Mouse (Mus musculus) CH12.LX (cell line): ENCODE results near the gene Ccnd1. TPM values are rescaled to one million over a fixed set of nuclear protein-coding genes. Genes with fewer than 3 reads are reported as not detected.

ENCODE experiments used
- DNase-seq: peaks from one replicate; pipeline ENCODE4 v3.0.0-alpha.2; 2013; ENCODE audit errors: extremely low read depth
- H3K27ac ChIP-seq: 2 replicates; pipeline ENCODE4 v1.5.1; 2012; ENCODE audit warnings: low read depth, mild to moderate bottlenecking, control low read depth, moderate library complexity; ENCODE audit not compliant: insufficient read depth
- H3K27me3 ChIP-seq: replicated peaks from 2 replicates; pipeline ENCODE3; 2012; ENCODE audit warnings: inconsistent platforms
- H3K36me3 ChIP-seq, 2 experiments: replicated peaks in 1 of 2; 2 replicates each; pipeline versions ENCODE3 to v1.6.1; 2012; ENCODE audit warnings: inconsistent platforms in 1 of 2, low read length in 1 of 2, mild to moderate bottlenecking in 1 of 2, mixed read lengths in 1 of 2, moderate library complexity in 1 of 2; ENCODE audit not compliant: control insufficient read depth in 1 of 2, insufficient read depth in 1 of 2
- H3K4me1 ChIP-seq, 2 experiments: 2 replicates each; pipeline ENCODE4 v1.6.1; 2012; ENCODE audit warnings: inconsistent platforms in 1 of 2, moderate library complexity in 1 of 2; ENCODE audit not compliant: insufficient read depth in 2 of 2, control insufficient read depth in 1 of 2
- H3K4me2 ChIP-seq: 2 replicates; pipeline ENCODE4 v1.6.1; 2012; ENCODE audit warnings: low read depth, mild to moderate bottlenecking, control low read depth; ENCODE audit not compliant: poor library complexity, insufficient read depth, severe bottlenecking
- H3K4me3 ChIP-seq, 3 experiments: fragments of 150-350 bp in 1 of 3; sonication (generic) in 1 of 3; replicated peaks in 1 of 3; 2 replicates each; pipeline versions ENCODE3 to v1.5.1; 2011 to 2012; ENCODE audit warnings: low read depth in 2 of 3, low read length in 2 of 3, mild to moderate bottlenecking in 2 of 3, moderate library complexity in 2 of 3, control low read depth in 1 of 3, improper control_type of control experiment in 1 of 3, inconsistent platforms in 1 of 3, mixed read lengths in 1 of 3; ENCODE audit not compliant: poor library complexity in 1 of 3
- H3K79me2 ChIP-seq: replicated peaks from 2 replicates; pipeline ENCODE4 v1.6.1; 2012; ENCODE audit warnings: mild to moderate bottlenecking, moderate library complexity; ENCODE audit not compliant: control insufficient read depth, poor library complexity, insufficient read depth, severe bottlenecking; ENCODE audit errors: extremely low read depth
- H3K9ac ChIP-seq: 2 replicates; pipeline ENCODE4 v1.6.1; 2012; ENCODE audit warnings: low read depth, mild to moderate bottlenecking, control low read depth, moderate library complexity; ENCODE audit not compliant: insufficient read depth
- H3K9me3 ChIP-seq: replicated peaks from 2 replicates; pipeline ENCODE3; 2012; ENCODE audit warnings: low read length, inconsistent platforms, mixed read lengths
- CHD2 ChIP-seq: IDR thresholded peaks from 2 replicates; pipeline ENCODE4 v1.6.1; 2011; ENCODE audit warnings: low read length, improper control_type of control experiment
- ETS1 ChIP-seq: conservative IDR thresholded peaks from 2 replicates; pipeline ENCODE4 v1.6.1; 2012; ENCODE audit warnings: low read depth, mild to moderate bottlenecking, inconsistent platforms, low read length, improper control_type of control experiment, moderate library complexity
- GABPA ChIP-seq: IDR thresholded peaks from 2 replicates; pipeline ENCODE4 v1.6.1; 2012; ENCODE audit warnings: low read depth, low read length, improper control_type of control experiment, inconsistent platforms; ENCODE audit not compliant: insufficient replicate concordance
- HCFC1 ChIP-seq: IDR thresholded peaks from 2 replicates; pipeline ENCODE4 v1.6.1; 2012; ENCODE audit warnings: low read depth, mild to moderate bottlenecking, inconsistent platforms, low read length, improper control_type of control experiment
- IRF4 ChIP-seq: IDR thresholded peaks from 2 replicates; pipeline ENCODE4 v1.6.1; 2014; ENCODE audit warnings: low read depth, mild to moderate bottlenecking, inconsistent platforms, low read length, improper control_type of control experiment
- KAT2A ChIP-seq: IDR thresholded peaks from 2 replicates; pipeline ENCODE4 v1.6.1; 2012; ENCODE audit warnings: low read length, improper control_type of control experiment, inconsistent platforms; ENCODE audit not compliant: insufficient replicate concordance
- MAZ ChIP-seq: IDR thresholded peaks from 2 replicates; pipeline ENCODE4 v1.6.1; 2012; ENCODE audit warnings: low read depth, mild to moderate bottlenecking, inconsistent platforms, low read length, improper control_type of control experiment, moderate library complexity
- MEF2A ChIP-seq: IDR thresholded peaks from 2 replicates; pipeline ENCODE4 v1.6.1; 2014; ENCODE audit warnings: low read depth, mild to moderate bottlenecking, inconsistent platforms, low read length, improper control_type of control experiment, borderline replicate concordance
- MXI1 ChIP-seq: IDR thresholded peaks from 2 replicates; pipeline ENCODE4 v1.6.1; 2011; ENCODE audit warnings: mild to moderate bottlenecking, low read depth, low read length, improper control_type of control experiment
- MYC ChIP-seq: IDR thresholded peaks from 2 replicates; pipeline ENCODE4 v1.6.1; 2011; ENCODE audit warnings: low read depth, mild to moderate bottlenecking, improper control_type of control experiment, low read length
- NRF1 ChIP-seq: IDR thresholded peaks from 2 replicates; pipeline ENCODE4 v1.6.1; 2014; ENCODE audit warnings: low read depth, mild to moderate bottlenecking, inconsistent platforms, low read length, improper control_type of control experiment, moderate library complexity
- PAX5 ChIP-seq: IDR thresholded peaks from 2 replicates; pipeline ENCODE4 v1.6.1; 2012; ENCODE audit warnings: low read length, inconsistent platforms, mixed read lengths
- RAD21 ChIP-seq: IDR thresholded peaks from 2 replicates; pipeline ENCODE4 v1.6.1; 2011; ENCODE audit warnings: low read depth, mild to moderate bottlenecking, low read length, improper control_type of control experiment, moderate library complexity
- RCOR1 ChIP-seq: conservative IDR thresholded peaks from 2 replicates; pipeline ENCODE4 v1.6.1; 2012; ENCODE audit warnings: low read depth, mild to moderate bottlenecking, inconsistent platforms, low read length, improper control_type of control experiment
- TBP ChIP-seq: conservative IDR thresholded peaks from 2 replicates; pipeline ENCODE4 v1.6.1; 2011; ENCODE audit warnings: low read depth, low read length, improper control_type of control experiment
- TCF12 ChIP-seq: IDR thresholded peaks from 2 replicates; pipeline ENCODE4 v1.6.1; 2014; ENCODE audit warnings: low read depth, mild to moderate bottlenecking, inconsistent platforms, low read length, improper control_type of control experiment
- UBTF ChIP-seq: IDR thresholded peaks from 2 replicates; pipeline ENCODE4 v1.6.1; 2012; ENCODE audit warnings: low read depth, mild to moderate bottlenecking, inconsistent platforms, low read length, improper control_type of control experiment, moderate library complexity
- USF1 ChIP-seq: IDR thresholded peaks from 2 replicates; pipeline ENCODE4 v1.6.1; 2014; ENCODE audit warnings: low read depth, mild to moderate bottlenecking, inconsistent platforms, low read length, improper control_type of control experiment
- USF2 ChIP-seq: conservative IDR thresholded peaks from 2 replicates; pipeline ENCODE4 v1.6.1; 2011; ENCODE audit warnings: low read depth, low read length, improper control_type of control experiment
- ZC3H11A ChIP-seq: IDR thresholded peaks from 2 replicates; pipeline ENCODE4 v1.6.1; 2012; ENCODE audit warnings: low read depth, mild to moderate bottlenecking, inconsistent platforms, low read length, improper control_type of control experiment
- ZKSCAN1 ChIP-seq: IDR thresholded peaks from 2 replicates; pipeline ENCODE4 v1.6.1; 2012; ENCODE audit warnings: low read depth, inconsistent platforms, low read length, improper control_type of control experiment, borderline replicate concordance
- ZMIZ1 ChIP-seq: IDR thresholded peaks from 2 replicates; pipeline ENCODE4 v1.6.1; 2012; ENCODE audit warnings: low read depth, mild to moderate bottlenecking, inconsistent platforms, low read length, improper control_type of control experiment
- dilution Hi-C: fragments of 300-500 bp; cut with MboI; formaldehyde crosslinking; loops from 2 replicates; pipeline ENCODE4 v1.14.3; 2020; ENCODE audit warnings: low sequenced_read_pairs; ENCODE audit not compliant: extremely low pct_unique_long_range_greater_than_20kb, extremely low pct_ligation_motif_present
- in situ Hi-C: fragments of 300-500 bp; cut with MboI; formaldehyde crosslinking; loops from 3 replicates; pipeline ENCODE4 v1.14.3; 2019; ENCODE audit warnings: low sequenced_read_pairs, low pct_ligation_motif_present, low pct_unique_long_range_greater_than_20kb, mixed read lengths
- polyA plus RNA-seq: library from polyadenylated mRNA; unstranded; fragments of >175 nt; gene quantifications from 2 replicates; pipeline ENCODE4 v1.2.1, GENCODE M21; 2012; ENCODE audit warnings: low read depth; ENCODE audit not compliant: insufficient read length
- total RNA-seq, 2 experiments: library from RNA; depleted of rRNA; stranded (reverse); fragments of 300-350 nt in 1 of 2; fragments of >200 nt in 1 of 2; gene quantifications; 2 replicates each; pipeline ENCODE4 v1.2.3; 2012 to 2014

Gene Ccnd1
- total and polyA plus RNA-seq, 3 experiments, result 0.16 to 0.34 TPM; not detected in 1

- in situ Hi-C loops, result loop anchor here (10.0 kb wide), 2 partner anchors 48 to 308 kb away; partner anchors contain the start of genes Fadd and Fgf4
- no peak for TF ChIP-seq NRF1
- no peak for TF ChIP-seq KAT2A
- TF ChIP-seq TBP, result no peak
- no peak for TF ChIP-seq UBTF
- TF ChIP-seq USF2, result no peak
- no peak for TF ChIP-seq ETS1
- TF ChIP-seq PAX5, result no peak
- TF ChIP-seq GABPA, result no peak
- no peak for TF ChIP-seq RAD21
- TF ChIP-seq ZKSCAN1, result no peak
- TF ChIP-seq HCFC1, result no peak
- TF ChIP-seq IRF4, result no peak
- no peak for TF ChIP-seq RCOR1
- no peak for TF ChIP-seq CHD2
- no peak for TF ChIP-seq TCF12
- Histone ChIP-seq H3K79me2 (no peaks in the 10 kb centered on the region), H3K27me3 (peaks cover 83% of the 10 kb centered on the region), H3K4me3 (no peak overlapping the region), H3K27ac (no peak overlapping the region), H3K4me2 (no peak overlapping the region), H3K36me3 (no peaks in the 10 kb centered on the region), H3K9ac (no peak overlapping the region), H3K9me3 (peaks cover 6% of the 10 kb centered on the region), H3K4me1 (0 out of 4 replicates have a peak, but pooled peaks cover 2 to 5% of the 10 kb centered on the region in 2 experiments)
- dilution Hi-C loops, result no loop called here
- DNase-seq, result no peak
These were observed 47.4 kb downstream of the Ccnd1 start for GRCm38 (mm10) chr7:144892322-144892721.

- Histone ChIP-seq H3K27ac (no peak overlapping the region), H3K9ac (no peak overlapping the region), H3K27me3 (peaks cover 83% of the 10 kb centered on the region), H3K4me3 (no peak overlapping the region), H3K4me2 (no peak overlapping the region), H3K36me3 (no peaks in the 10 kb centered on the region), H3K79me2 (no peaks in the 10 kb centered on the region), H3K4me1 (0 out of 4 replicates have a peak, but pooled peaks cover 2 to 5% of the 10 kb centered on the region in 2 experiments), H3K9me3 (peaks cover 6% of the 10 kb centered on the region)
- TF ChIP-seq MYC (no peak), MEF2A (no peak), MXI1 (no peak), MAZ (no peak), ZC3H11A (no peak), USF1 (no peak), ZMIZ1 (no peak)
- in situ Hi-C loops (loop anchor here (10.0 kb wide), 2 partner anchors 47 to 307 kb away; partner anchors contain the start of genes Fadd and Fgf4), dilution Hi-C loops (no loop called here)
- DNase-seq, result no peak
These were observed 47.9 kb downstream of the Ccnd1 start for GRCm38 (mm10) chr7:144891863-144892262.
